Mouse (Mus musculus) liver, adult (tissue): Measurements from ENCODE around the gene Tcaf2.
A peak's percentile ranks its signal among the peaks of the same experiment; 100 is the strongest.

Experiments
- GATA4 ChIP-seq: IDR thresholded peaks from 2 replicates; pipeline ENCODE4 v1.6.1; 2014; ENCODE audit warnings: mild to moderate bottlenecking, low read length; ENCODE audit not compliant: insufficient replicate concordance

The Tcaf2 gene

GRCm38 (mm10) chr6:42644912-42645549 lies at the start of gene Tcaf2:
Gene Tcaf2, minus strand, starts transcription at chr6:42645254.
- TF ChIP-seq GATA4: peak; percentile 55; the same call in 1 of the 2 replicates

GRCm38 (mm10) chr6:42692517-42693190 lies 47.6 kb upstream of the Tcaf2 start:
- no peak for TF ChIP-seq GATA4

GRCm38 (mm10) chr6:42692154-42692516 lies 47.1 kb upstream of the Tcaf2 start:
- TF ChIP-seq GATA4: no peak

GRCm38 (mm10) chr6:42689761-42690160 lies 44.7 kb upstream of the Tcaf2 start:
- TF ChIP-seq GATA4: no peak

- no peak for TF ChIP-seq GATA4
Observed at GRCm38 (mm10) chr6:42687907-42688306, 42.9 kb upstream of the Tcaf2 start.

- no peak for TF ChIP-seq GATA4
Observed at GRCm38 (mm10) chr6:42680077-42680476, 35.0 kb upstream of the Tcaf2 start.

- TF ChIP-seq GATA4: no peak
Observed at GRCm38 (mm10) chr6:42676011-42676410, 31.0 kb upstream of the Tcaf2 start.

GRCm38 (mm10) chr6:42671767-42672166 lies 26.7 kb upstream of the Tcaf2 start:
- TF ChIP-seq GATA4: no peak

GRCm38 (mm10) chr6:42667722-42668121 lies 22.7 kb upstream of the Tcaf2 start:
- TF ChIP-seq GATA4: no peak

GRCm38 (mm10) chr6:42661739-42662138 lies 16.7 kb upstream of the Tcaf2 start:
- TF ChIP-seq GATA4: no peak

GRCm38 (mm10) chr6:42634393-42634792 lies 10.7 kb downstream of the Tcaf2 start:
- no peak for TF ChIP-seq GATA4

GRCm38 (mm10) chr6:42631395-42631794 lies 13.7 kb downstream of the Tcaf2 start:
- no peak for TF ChIP-seq GATA4

- TF ChIP-seq GATA4: no peak
Observed at GRCm38 (mm10) chr6:42616904-42617303, 28.1 kb downstream of the Tcaf2 start.

GRCm38 (mm10) chr6:42612218-42612617 lies 32.8 kb downstream of the Tcaf2 start:
- TF ChIP-seq GATA4: no peak

GRCm38 (mm10) chr6:42610954-42611522 lies 34.0 kb downstream of the Tcaf2 start:
- TF ChIP-seq GATA4: no peak

- no peak for TF ChIP-seq GATA4
Observed at GRCm38 (mm10) chr6:42597592-42597991, 47.5 kb downstream of the Tcaf2 start, which contains the start of gene Tcaf3. Gene Tcaf3, minus strand, starts transcription at chr6:42597692.

GRCm38 (mm10) chr6:42593138-42593882 lies 51.7 kb downstream of the Tcaf2 start:
- TF ChIP-seq GATA4: no peak
